Mouse (Mus musculus): ENCODE measurements around the gene Swap70. TPM values are rescaled to one million over a fixed set of nuclear protein-coding genes. Genes with fewer than 3 reads are reported as not detected.

Swap70 gene
- total and polyA plus RNA-seq, 3 experiments: 18.3 to 23.3 TPM; not detected in 1

- Histone ChIP-seq H3K9me3 (replicated peaks; ENCODE audit: insufficient read depth, low read length) (no peaks in the 10 kb centered on the region), H3K4me1 (ENCODE audit: control insufficient read depth in 1 of 2, insufficient read depth in 2 of 2, low read length in 2 of 2) (peaks cover 32 to 37% of the 10 kb centered on the region in 2 experiments)
Observed at GRCm38 (mm10) chr7:110239590-110239989, 18.1 kb downstream of the Swap70 start.

GRCm38 (mm10) chr7:110241472-110242289, 20.2 kb downstream of the Swap70 start:
- peak overlapping the region; percentile 94 for H3K27ac ChIP-seq (ENCODE audit: control insufficient read depth, low read depth, low read length)
- peaks cover 0 to 23% of the 10 kb centered on the region in 2 experiments; a peak in 2 of 4 replicates for H3K36me3 ChIP-seq (ENCODE audit: control insufficient read depth in 1 of 2, insufficient read depth in 2 of 2, low read length in 2 of 2)
- peak; percentile 93 for DNase-seq (ENCODE audit: low read depth, low spot score)
- TF ChIP-seq ETS1 (IDR thresholded peaks at IDR 0.05; ENCODE audit: low read depth, low read length): peak; percentile 87; the same call in 1 of the 2 replicates
- no peak for TF ChIP-seq GABPA (IDR thresholded peaks at IDR 0.05; ENCODE audit: low read depth, low read length)
- TF ChIP-seq MEF2A (IDR thresholded peaks at IDR 0.05; ENCODE audit: extremely low read depth, insufficient replicate concordance, low read depth, low read length, poor library complexity, severe bottlenecking): no peak
- TF ChIP-seq TCF12 (IDR thresholded peaks at IDR 0.05; ENCODE audit: low read depth, low read length): peak; percentile 83
- no peak for TF ChIP-seq USF2 (IDR thresholded peaks at IDR 0.05; ENCODE audit: borderline replicate concordance in 1 of 2, insufficient read depth in 1 of 2, low read depth in 1 of 2, low read length in 2 of 2)
- peak; percentile 57 for TF ChIP-seq TAL1 (IDR thresholded peaks at IDR 0.05; ENCODE audit: low read length)
- no peak for TF ChIP-seq KAT2A (conservative IDR thresholded peaks at IDR 0.05; ENCODE audit: low read depth, low read length)
- peak; percentile 74; the same call in 1 of the 2 replicates for TF ChIP-seq RCOR1 (IDR thresholded peaks at IDR 0.05; ENCODE audit: low read depth, low read length)
- no peak for TF ChIP-seq ZC3H11A (IDR thresholded peaks at IDR 0.05; ENCODE audit: low read depth, low read length)
- no peak for TF ChIP-seq RAD21 (IDR thresholded peaks at IDR 0.05; ENCODE audit: low read depth, low read length)
- TF ChIP-seq ZKSCAN1 (IDR thresholded peaks at IDR 0.05; ENCODE audit: low read depth, low read length): no peak
- no peak for TF ChIP-seq POLR2AphosphoS2 (IDR thresholded peaks at IDR 0.05; ENCODE audit: low read length)
- no peak for TF ChIP-seq NELFE (IDR thresholded peaks at IDR 0.05; ENCODE audit: low read depth, low read length)
- TF ChIP-seq POLR2A (IDR thresholded peaks at IDR 0.05; ENCODE audit: control insufficient read depth in 1 of 2, insufficient read depth in 1 of 2, low read depth in 1 of 2, low read length in 2 of 2, poor library complexity in 1 of 2): peak in 1 of 2 experiments; percentile 51; a peak in 1 of 4 replicates
- peak; percentile 10; the same call in 1 of the 2 replicates for TF ChIP-seq CHD1 (IDR thresholded peaks at IDR 0.05; ENCODE audit: low read depth, low read length)
- TF ChIP-seq HCFC1 (IDR thresholded peaks at IDR 0.05; ENCODE audit: low read depth, low read length): no peak
- TF ChIP-seq NRF1 (IDR thresholded peaks at IDR 0.05; ENCODE audit: insufficient read depth, low read depth, low read length, poor library complexity, severe bottlenecking): no peak
- no peak for TF ChIP-seq MAZ (IDR thresholded peaks at IDR 0.05; ENCODE audit: low read depth, low read length)
- peak; percentile 91 for TF ChIP-seq ZNF384 (IDR thresholded peaks at IDR 0.05; ENCODE audit: low read depth, low read length)
- no peak for TF ChIP-seq CTCF (IDR thresholded peaks at IDR 0.05 in 2 of 3, conservative IDR thresholded peaks at IDR 0.05 in 1 of 3; ENCODE audit: control insufficient read depth in 1 of 3, insufficient read depth in 1 of 3, low read depth in 2 of 3, low read length in 3 of 3, poor library complexity in 1 of 3, severe bottlenecking in 1 of 3)
- TF ChIP-seq MXI1 (IDR thresholded peaks at IDR 0.05; ENCODE audit: low read depth, low read length): peak; percentile 70; the same call in 1 of the 2 replicates
- no peak for TF ChIP-seq POLR2AphosphoS5 (IDR thresholded peaks at IDR 0.05; ENCODE audit: borderline replicate concordance, low read depth, low read length)
- no peak for TF ChIP-seq MAFK (IDR thresholded peaks at IDR 0.05; ENCODE audit: borderline replicate concordance, low read depth, low read length)
- peak; percentile 83 for TF ChIP-seq SIN3A (IDR thresholded peaks at IDR 0.05; ENCODE audit: low read length)
- TF ChIP-seq MAX (IDR thresholded peaks at IDR 0.05; ENCODE audit: low read length): no peak
- TF ChIP-seq TBP (IDR thresholded peaks at IDR 0.05; ENCODE audit: low read depth, low read length): no peak
- no peak for TF ChIP-seq SMC3 (IDR thresholded peaks at IDR 0.05; ENCODE audit: low read depth, low read length)
- TF ChIP-seq EP300 (IDR thresholded peaks at IDR 0.05; ENCODE audit: low read depth in 1 of 2, low read length in 2 of 2): peak; percentile 92 to 95
- TF ChIP-seq JUND (IDR thresholded peaks at IDR 0.05; ENCODE audit: low read depth, low read length): 0 out of 2 replicates have a peak, but pooled peaks have one; percentile 36

More at GRCm38 (mm10) chr7:110239590-110239989, 18.1 kb downstream of the Swap70 start:
- peaks cover 10% of the 10 kb centered on the region for H3K79me2 ChIP-seq (ENCODE audit: control insufficient read depth, insufficient read depth, low read length, poor library complexity)
- TF ChIP-seq ZNF384 (IDR thresholded peaks at IDR 0.05; ENCODE audit: low read depth, low read length) (peak; percentile 16; the same call in 1 of the 2 replicates), CHD2 (IDR thresholded peaks at IDR 0.05; ENCODE audit: low read length) (no peak)
- H3K9ac ChIP-seq (ENCODE audit: control insufficient read depth, low read depth, low read length, poor library complexity, severe bottlenecking): no peak overlapping the region
- no peak overlapping the region for H3K27ac ChIP-seq (ENCODE audit: control insufficient read depth, low read depth, low read length)
- no peaks in the 10 kb centered on the region for H3K27me3 ChIP-seq (ENCODE audit: control insufficient read depth in 1 of 2, insufficient read depth in 2 of 2, low read length in 2 of 2)
- peaks cover 0 to 41% of the 10 kb centered on the region in 2 experiments; a peak in 2 of 4 replicates for H3K36me3 ChIP-seq (ENCODE audit: control insufficient read depth in 1 of 2, insufficient read depth in 2 of 2, low read length in 2 of 2)
- no peak overlapping the region for H3K4me3 ChIP-seq (ENCODE audit: control insufficient read depth in 1 of 2, insufficient read depth in 1 of 2, low read depth in 2 of 2, low read length in 2 of 2)
- DNase-seq (ENCODE audit: low read depth, low spot score): no peak

More at GRCm38 (mm10) chr7:110241472-110242289, 20.2 kb downstream of the Swap70 start:
- Histone ChIP-seq H3K4me3 (ENCODE audit: control insufficient read depth in 1 of 2, insufficient read depth in 1 of 2, low read depth in 2 of 2, low read length in 2 of 2) (peak overlapping the region; percentile 45 to 55), H3K27me3 (ENCODE audit: control insufficient read depth in 1 of 2, insufficient read depth in 2 of 2, low read length in 2 of 2) (no peaks in the 10 kb centered on the region), H3K9me3 (replicated peaks; ENCODE audit: insufficient read depth, low read length) (no peaks in the 10 kb centered on the region), H3K9ac (ENCODE audit: control insufficient read depth, low read depth, low read length, poor library complexity, severe bottlenecking) (peak overlapping the region; percentile 56), H3K4me1 (ENCODE audit: control insufficient read depth in 1 of 2, insufficient read depth in 2 of 2, low read length in 2 of 2) (peaks cover 24 to 25% of the 10 kb centered on the region in 2 experiments), H3K79me2 (ENCODE audit: control insufficient read depth, insufficient read depth, low read length, poor library complexity) (peaks cover 10% of the 10 kb centered on the region)
